Mouse (Mus musculus): Measurements from ENCODE around the gene Kpna7. TPM values are rescaled to one million over a fixed set of nuclear protein-coding genes. Genes with fewer than 3 reads are reported as not detected.

Gene Kpna7
- polyA plus RNA-seq, 1 experiment from 2014 or later, result not detected

DNA sequence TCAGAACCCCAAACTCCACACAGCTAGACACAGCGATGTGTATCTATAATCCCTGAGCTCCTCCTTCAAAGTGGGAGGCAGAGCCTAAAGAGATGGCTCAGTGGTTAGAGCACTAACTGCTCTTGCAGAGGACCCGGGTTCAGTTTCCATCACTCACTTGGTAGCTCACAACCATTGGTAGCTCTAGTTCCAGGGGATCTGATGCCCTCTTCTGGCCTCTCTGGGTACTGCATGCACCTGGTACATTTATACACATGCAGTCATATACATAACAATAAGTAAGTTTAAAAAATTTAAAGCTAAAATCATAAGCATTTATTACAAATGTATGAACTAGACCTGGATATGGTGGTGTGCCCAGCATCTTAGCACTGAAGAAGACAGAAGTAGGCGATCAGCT lies 100.6 kb downstream of the Kpna7 start:
- H3K27ac ChIP-seq, result no peak overlapping the region
- no peak overlapping the region for H3K4me2 ChIP-seq
- no peaks in the 10 kb centered on the region for H3K36me3 ChIP-seq
- no peak overlapping the region for H3K4me3 ChIP-seq
- no peak for ATAC-seq (ENCODE audit: insufficient number of reproducible peaks, insufficient read depth, low FRiP score, low TSS enrichment, low read depth)
- no peak overlapping the region for H3K9ac ChIP-seq
- H3K27me3 ChIP-seq, result no peaks in the 10 kb centered on the region
- WGBS, result 90% methylated on average over 3 of the region's 3 CpGs
- H3K4me1 ChIP-seq, result no peaks in the 10 kb centered on the region
- 0 out of 2 replicates have a peak, but pooled peaks cover 10% of the 10 kb centered on the region for H3K9me3 ChIP-seq

DNA sequence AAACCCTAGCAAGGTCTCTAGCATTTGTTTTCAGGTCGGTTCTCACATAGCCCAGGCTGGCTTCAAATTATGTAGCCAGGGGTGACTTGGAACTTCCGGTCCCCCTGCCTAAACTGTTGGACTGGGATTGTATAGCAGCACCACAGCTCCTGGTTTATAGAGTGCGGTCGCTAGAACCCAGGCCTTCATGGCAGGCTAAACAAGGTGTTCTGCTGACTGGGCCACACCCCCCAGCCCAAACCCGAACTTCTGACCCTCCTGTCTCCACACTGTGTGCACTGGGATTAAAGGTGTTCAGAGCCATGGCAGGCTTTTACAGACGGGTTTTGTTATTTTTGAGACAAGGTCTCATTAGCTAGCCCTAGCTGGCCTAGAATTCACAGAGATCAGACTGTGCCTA lies 104.7 kb downstream of the Kpna7 start:
- no peaks in the 10 kb centered on the region for H3K36me3 ChIP-seq
- no peaks in the 10 kb centered on the region for H3K4me1 ChIP-seq
- no peak overlapping the region for H3K4me3 ChIP-seq
- no peak overlapping the region for H3K4me2 ChIP-seq
- no peak for ATAC-seq (ENCODE audit: insufficient number of reproducible peaks, insufficient read depth, low FRiP score, low TSS enrichment, low read depth)
- no peak overlapping the region for H3K9ac ChIP-seq
- no peaks in the 10 kb centered on the region for H3K27me3 ChIP-seq
- WGBS, result 71% methylated on average over 6 of the region's 6 CpGs
- H3K27ac ChIP-seq, result no peak overlapping the region
- 0 out of 2 replicates have a peak, but pooled peaks cover 4% of the 10 kb centered on the region for H3K9me3 ChIP-seq

DNA sequence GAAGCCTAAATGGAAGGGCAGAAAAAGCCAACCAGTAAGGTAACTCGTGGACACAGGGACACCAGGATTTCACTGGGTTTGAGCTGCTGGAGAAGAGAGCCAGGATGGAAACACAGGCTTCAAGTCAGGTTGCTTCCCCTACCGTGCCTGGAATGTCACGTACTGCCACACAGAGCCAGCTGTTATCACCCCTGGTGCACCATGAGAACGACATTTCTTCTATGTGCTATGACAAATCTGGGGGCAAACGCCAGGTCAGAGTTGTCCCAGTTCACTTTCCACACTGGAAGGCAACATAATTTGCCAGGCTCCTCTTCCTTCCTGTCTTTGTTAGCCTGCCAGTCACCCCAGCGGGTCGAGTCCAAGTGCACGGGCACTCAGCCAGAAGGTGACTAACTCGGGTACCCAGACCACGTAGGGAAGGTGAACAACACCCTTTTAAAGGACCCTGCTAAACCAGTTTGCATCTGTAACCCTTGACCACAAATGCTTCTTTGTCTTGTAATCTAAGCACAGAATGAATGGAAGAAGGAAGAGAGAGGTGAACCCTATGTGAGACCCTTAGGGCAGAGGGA lies 105.2 kb downstream of the Kpna7 start:
- Histone ChIP-seq H3K27me3 (no peaks in the 10 kb centered on the region), H3K4me3 (no peak overlapping the region), H3K36me3 (no peaks in the 10 kb centered on the region), H3K4me1 (no peaks in the 10 kb centered on the region), H3K27ac (no peak overlapping the region), H3K4me2 (no peak overlapping the region), H3K9ac (no peak overlapping the region), H3K9me3 (0 out of 2 replicates have a peak, but pooled peaks cover 4% of the 10 kb centered on the region)
- ATAC-seq (ENCODE audit: insufficient number of reproducible peaks, insufficient read depth, low FRiP score, low TSS enrichment, low read depth), result no peak
- WGBS, result 68% methylated on average over 10 of the region's 10 CpGs

GRCm38 (mm10) chr5:144971266-144971665 lies 112.6 kb downstream of the Kpna7 start:
- H3K36me3 ChIP-seq, result no peaks in the 10 kb centered on the region
- 0 out of 2 replicates have a peak, but pooled peaks cover 6% of the 10 kb centered on the region for H3K27me3 ChIP-seq
- no peaks in the 10 kb centered on the region for H3K9me3 ChIP-seq
- no peak overlapping the region for H3K4me2 ChIP-seq
- H3K4me1 ChIP-seq, result peaks cover 5% of the 10 kb centered on the region; the same call in 1 of the 2 replicates
- 83% methylated on average over 3 of the region's 3 CpGs for WGBS
- no peak overlapping the region for H3K4me3 ChIP-seq
- no peak overlapping the region for H3K27ac ChIP-seq
- H3K9ac ChIP-seq, result no peak overlapping the region
- ATAC-seq (ENCODE audit: insufficient number of reproducible peaks, insufficient read depth, low FRiP score, low TSS enrichment, low read depth), result no peak

GRCm38 (mm10) chr5:144965639-144966351 lies 118.0 kb downstream of the Kpna7 start, which contains the start of gene Smurf1:
Smurf1 (minus strand) TSS chr5:144965847.
- H3K4me3 ChIP-seq, result peak within 1 kb of the TSS; percentile 87
- whole genome bisulfite sequencing, result under 1% methylated on average over 89 of the region's 89 CpGs
- peak; percentile 78 for ATAC-seq (ENCODE audit: insufficient number of reproducible peaks, insufficient read depth, low FRiP score, low TSS enrichment, low read depth)
- peak within 1 kb of the TSS; percentile 91 for H3K27ac ChIP-seq
- H3K9ac ChIP-seq, result peak within 1 kb of the TSS; percentile 95
- H3K4me1 ChIP-seq, result peaks cover 33% of the 10 kb centered on the region
- 0 out of 2 replicates have a peak, but pooled peaks cover 6% of the 10 kb centered on the region for H3K27me3 ChIP-seq
- no peaks in the 10 kb centered on the region for H3K36me3 ChIP-seq
- no peaks in the 10 kb centered on the region for H3K9me3 ChIP-seq
- peak within 1 kb of the TSS; percentile 70 for H3K4me2 ChIP-seq

DNA sequence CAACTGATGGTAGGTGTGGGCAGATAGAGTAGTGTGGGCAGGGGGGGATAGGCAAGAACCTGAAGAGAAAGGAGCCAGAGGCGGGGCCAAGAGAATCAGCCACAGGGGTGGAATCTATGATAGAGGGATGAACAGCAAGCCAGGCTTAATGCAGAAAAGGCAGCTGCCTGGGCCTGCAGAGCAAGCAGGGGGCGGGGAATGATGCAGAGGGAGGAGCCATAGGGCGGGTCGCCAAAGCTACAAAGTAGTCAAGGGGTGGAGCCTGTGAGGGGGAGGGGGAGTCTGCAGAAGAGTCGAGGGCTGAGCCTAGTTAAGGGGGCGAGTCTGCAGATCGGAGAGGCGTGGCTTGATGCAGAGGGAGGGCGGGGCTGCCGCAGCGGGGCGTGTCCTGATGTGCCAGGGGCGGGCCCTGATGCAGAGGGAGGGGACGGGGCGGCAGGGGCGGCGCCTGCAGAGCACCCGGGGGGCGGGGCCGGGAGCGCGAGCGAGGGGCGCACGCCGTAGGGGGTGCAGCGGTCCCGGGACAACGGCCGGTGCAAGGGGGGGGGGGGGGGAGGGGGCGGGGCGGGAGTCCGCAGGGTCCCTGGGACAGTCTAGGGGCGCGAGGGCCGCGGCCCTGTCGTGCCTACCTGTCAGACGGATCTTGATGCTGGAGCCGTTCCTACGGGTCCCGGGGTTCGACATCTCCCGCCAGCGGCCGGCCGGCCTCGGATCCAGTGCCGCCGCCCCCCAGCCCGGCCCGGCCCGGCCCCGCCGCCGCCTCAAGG lies 118.8 kb downstream of the Kpna7 start:
- no peaks in the 10 kb centered on the region for H3K36me3 ChIP-seq
- peaks cover 41% of the 10 kb centered on the region for H3K4me1 ChIP-seq
- 1% methylated on average over 29 of the region's 56 CpGs for WGBS
- H3K27ac ChIP-seq, result peak overlapping the region; percentile 91
- H3K27me3 ChIP-seq, result 0 out of 2 replicates have a peak, but pooled peaks cover 6% of the 10 kb centered on the region
- H3K4me3 ChIP-seq, result peak overlapping the region; percentile 87
- H3K4me2 ChIP-seq, result peak overlapping the region; percentile 70
- H3K9ac ChIP-seq, result peak overlapping the region; percentile 95
- ATAC-seq (ENCODE audit: insufficient number of reproducible peaks, insufficient read depth, low FRiP score, low TSS enrichment, low read depth), result peak; percentile 78
- no peaks in the 10 kb centered on the region for H3K9me3 ChIP-seq

- Histone ChIP-seq H3K27me3 (0 out of 2 replicates have a peak, but pooled peaks cover 6% of the 10 kb centered on the region), H3K36me3 (no peaks in the 10 kb centered on the region), H3K4me3 (peak overlapping the region; percentile 87), H3K4me1 (peaks cover 44% of the 10 kb centered on the region), H3K27ac (peak overlapping the region; percentile 91), H3K9me3 (no peaks in the 10 kb centered on the region), H3K4me2 (peak overlapping the region; percentile 70), H3K9ac (no peak overlapping the region)
- 25% methylated on average over 8 of the region's 8 CpGs for WGBS
- ATAC-seq (ENCODE audit: insufficient number of reproducible peaks, insufficient read depth, low FRiP score, low TSS enrichment, low read depth), result peak; percentile 15; the same call in 1 of the 2 replicates
Observed at GRCm38 (mm10) chr5:144964465-144964864, 119.4 kb downstream of the Kpna7 start.

GRCm38 (mm10) chr5:144963817-144964261 lies 120.0 kb downstream of the Kpna7 start:
- H3K9me3 ChIP-seq, result no peaks in the 10 kb centered on the region
- peak overlapping the region; percentile 70 for H3K4me2 ChIP-seq
- H3K27me3 ChIP-seq, result 0 out of 2 replicates have a peak, but pooled peaks cover 6% of the 10 kb centered on the region
- ATAC-seq (ENCODE audit: insufficient number of reproducible peaks, insufficient read depth, low FRiP score, low TSS enrichment, low read depth), result no peak
- H3K4me1 ChIP-seq, result peaks cover 49% of the 10 kb centered on the region
- peak overlapping the region; percentile 57 for H3K9ac ChIP-seq
- H3K27ac ChIP-seq, result peak overlapping the region; percentile 91
- 4% methylated on average over 13 of the region's 13 CpGs for WGBS
- H3K36me3 ChIP-seq, result no peaks in the 10 kb centered on the region
- peak overlapping the region; percentile 87 for H3K4me3 ChIP-seq

- Histone ChIP-seq H3K36me3 (no peaks in the 10 kb centered on the region), H3K9ac (peak overlapping the region; percentile 57), H3K9me3 (no peaks in the 10 kb centered on the region), H3K4me3 (peak overlapping the region; percentile 87), H3K4me1 (peaks cover 54% of the 10 kb centered on the region), H3K27ac (peak overlapping the region; percentile 91), H3K4me2 (peak overlapping the region; percentile 70), H3K27me3 (0 out of 2 replicates have a peak, but pooled peaks cover 6% of the 10 kb centered on the region)
- WGBS, result 41% methylated on average over 3 of the region's 3 CpGs
- no peak for ATAC-seq (ENCODE audit: insufficient number of reproducible peaks, insufficient read depth, low FRiP score, low TSS enrichment, low read depth)
Observed at GRCm38 (mm10) chr5:144963401-144963800, 120.4 kb downstream of the Kpna7 start.

GRCm38 (mm10) chr5:144958271-144958670 lies 125.6 kb downstream of the Kpna7 start:
- no peaks in the 10 kb centered on the region for H3K9me3 ChIP-seq
- peaks cover 52% of the 10 kb centered on the region for H3K4me1 ChIP-seq
- H3K36me3 ChIP-seq, result no peaks in the 10 kb centered on the region
- 78% methylated on average over 9 of the region's 9 CpGs for WGBS
- no peak overlapping the region for H3K27ac ChIP-seq
- no peak overlapping the region for H3K4me3 ChIP-seq
- no peaks in the 10 kb centered on the region for H3K27me3 ChIP-seq
- ATAC-seq (ENCODE audit: insufficient number of reproducible peaks, insufficient read depth, low FRiP score, low TSS enrichment, low read depth), result no peak
- H3K9ac ChIP-seq, result no peak overlapping the region
- H3K4me2 ChIP-seq, result no peak overlapping the region

GRCm38 (mm10) chr5:144954432-144954831 lies 129.4 kb downstream of the Kpna7 start:
- H3K9ac ChIP-seq, result no peak overlapping the region

More at GRCm38 (mm10) chr5:144954432-144954831, 129.4 kb downstream of the Kpna7 start:
- H3K4me2 ChIP-seq, result 0 out of 2 replicates have a peak overlapping the region, but pooled peaks have one; percentile 1
- H3K9me3 ChIP-seq, result no peaks in the 10 kb centered on the region
- no peaks in the 10 kb centered on the region for H3K36me3 ChIP-seq
- WGBS, result 81% methylated on average over 7 of the region's 7 CpGs
- no peaks in the 10 kb centered on the region for H3K27me3 ChIP-seq
- H3K4me1 ChIP-seq, result peaks cover 45% of the 10 kb centered on the region
- no peak for ATAC-seq (ENCODE audit: insufficient number of reproducible peaks, insufficient read depth, low FRiP score, low TSS enrichment, low read depth)
- no peak overlapping the region for H3K27ac ChIP-seq
- H3K4me3 ChIP-seq, result no peak overlapping the region

Measured in embryonic facial prominence, embryonic 13.5 days (tissue).